Mouse (Mus musculus): ENCODE measurements around the gene Casc4.
A peak's percentile ranks its signal among the peaks of the same experiment; 100 is the strongest.

DNA sequence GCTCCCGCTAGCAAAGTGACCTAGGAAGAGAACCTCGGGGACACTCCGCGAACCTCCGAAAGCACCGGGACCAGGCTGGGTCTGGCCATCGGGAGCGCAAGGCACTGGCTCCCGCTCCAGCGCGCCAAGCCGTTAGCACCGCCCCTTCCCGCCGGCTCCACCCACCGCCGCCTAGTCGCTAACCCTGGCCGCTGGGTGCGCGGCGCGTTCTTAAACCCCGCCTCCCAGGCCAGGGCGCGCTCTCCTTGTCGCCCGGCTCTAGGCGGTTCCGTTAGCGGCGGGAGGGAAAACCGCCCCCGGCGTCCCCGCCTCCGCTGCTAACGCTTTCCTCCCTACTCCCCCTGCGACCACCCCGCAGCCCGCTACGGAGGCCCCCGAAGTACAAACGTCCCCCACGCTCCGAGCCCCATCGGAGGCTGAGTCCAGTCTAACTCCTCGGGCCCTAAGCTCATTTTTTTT is 89.0 kb downstream of the Casc4 start, which contains the start of the genes Ctdspl2 and Mageb3:
- TF ChIP-seq CTCF (IDR thresholded peaks at IDR 0.05; ENCODE audit: control insufficient read depth, insufficient read depth, insufficient read length) (no peak), MAX (IDR thresholded peaks at IDR 0.05) (peak; percentile 75), MYOD1 (IDR thresholded peaks at IDR 0.05; ENCODE audit: control insufficient read depth, insufficient read length, low read depth) (no peak)
